Mouse (Mus musculus) neural tube, embryonic 13.5 days (tissue): ENCODE results near the gene Tmprss11a. TPM values are rescaled to one million over a fixed set of nuclear protein-coding genes. Genes with fewer than 3 reads are reported as not detected.

Experiments
- ATAC-seq: fragments of 200-750 bp; cut with Nextera tagmentation; 2 replicates; pipeline ENCODE4 v1.8.0; 2017; ENCODE audit warnings: low read depth, mild to moderate bottlenecking, moderate TSS enrichment, moderate library complexity
- H3K27ac ChIP-seq: fragments of 300-500 bp; sonication (generic); replicated peaks from 2 replicates; pipeline ENCODE4 v1.5.1; 2015; ENCODE audit warnings: moderate library complexity, mild to moderate bottlenecking, inconsistent platforms
- H3K27me3 ChIP-seq: fragments of 300-500 bp; sonication (generic); 2 replicates; pipeline ENCODE4 v1.6.1; 2015; ENCODE audit warnings: mild to moderate bottlenecking, inconsistent platforms
- H3K36me3 ChIP-seq: fragments of 300-500 bp; sonication (generic); 2 replicates; pipeline ENCODE4 v1.6.1; 2015; ENCODE audit warnings: mild to moderate bottlenecking, inconsistent platforms
- H3K4me1 ChIP-seq: fragments of 300-500 bp; sonication (generic); replicated peaks from 2 replicates; pipeline ENCODE4 v1.6.1; 2015; ENCODE audit warnings: inconsistent platforms
- H3K4me2 ChIP-seq: fragments of 300-500 bp; sonication (generic); 2 replicates; pipeline ENCODE4 v1.6.1; 2015; ENCODE audit warnings: inconsistent platforms, mild to moderate bottlenecking, moderate library complexity
- H3K4me3 ChIP-seq: fragments of 300-500 bp; sonication (generic); 2 replicates; pipeline ENCODE4 v1.5.1; 2015; ENCODE audit warnings: mild to moderate bottlenecking, inconsistent platforms
- H3K9ac ChIP-seq: fragments of 300-500 bp; sonication (generic); 2 replicates; pipeline ENCODE4 v1.6.1; 2015; ENCODE audit warnings: moderate library complexity, mild to moderate bottlenecking, inconsistent platforms
- H3K9me3 ChIP-seq: fragments of 300-500 bp; sonication (generic); 2 replicates; pipeline ENCODE4 v1.6.1; 2016; ENCODE audit warnings: inconsistent platforms
- WGBS: fragments of 180-500 bp; shearing (Covaris S2); methylation state at CpG from one replicate; pipeline ENCODE4 v1.1.7; 2015; 5-methylcytosine and 5-hydroxymethylcytosine counted together
- polyA plus RNA-seq: library from polyadenylated mRNA; unstranded; fragments of >200 nt; fragmentation: Nextera tagmentation; extraction: Ambion mirVana; gene quantifications from 2 replicates; pipeline ENCODE4 v1.2.1, GENCODE M21; 2015

The Tmprss11a gene
- polyA plus RNA-seq, result not detected in 2 replicates

DNA sequence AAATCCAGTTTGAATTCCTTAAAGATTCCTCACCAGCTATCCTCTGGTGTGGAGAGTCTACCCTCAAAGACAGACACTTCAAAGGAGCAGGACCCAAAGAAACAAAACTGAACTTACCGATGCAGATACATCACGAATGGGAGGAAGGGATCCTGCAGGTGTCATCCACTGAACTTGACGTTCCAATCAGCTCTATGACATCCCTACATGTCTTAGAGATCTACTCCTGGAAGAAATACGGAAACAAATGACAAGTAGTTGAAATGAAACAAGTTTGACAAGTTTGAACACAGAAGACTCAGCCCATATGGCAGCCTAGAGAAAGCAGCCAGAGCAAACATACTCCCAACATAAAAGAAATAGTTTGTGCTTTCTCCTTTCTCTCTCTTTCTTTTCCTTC lies at the start of gene Tmprss11a:
Gene Tmprss11a (minus strand): TSS at position 101 of the 400 bp plus-strand sequence.
- no peaks in the 10 kb centered on the region for H3K4me1 ChIP-seq
- no peaks in the 10 kb centered on the region for H3K27me3 ChIP-seq
- no peak within 1 kb of the TSS for H3K9ac ChIP-seq
- no peak within 1 kb of the TSS for H3K4me2 ChIP-seq
- H3K9me3 ChIP-seq, result no peaks in the 10 kb centered on the region
- no peaks in the 10 kb centered on the region for H3K36me3 ChIP-seq
- no peak for ATAC-seq
- H3K4me3 ChIP-seq, result no peak within 1 kb of the TSS
- no peak within 1 kb of the TSS for H3K27ac ChIP-seq
- WGBS, result 80% methylated on average over 4 of the region's 4 CpGs

DNA sequence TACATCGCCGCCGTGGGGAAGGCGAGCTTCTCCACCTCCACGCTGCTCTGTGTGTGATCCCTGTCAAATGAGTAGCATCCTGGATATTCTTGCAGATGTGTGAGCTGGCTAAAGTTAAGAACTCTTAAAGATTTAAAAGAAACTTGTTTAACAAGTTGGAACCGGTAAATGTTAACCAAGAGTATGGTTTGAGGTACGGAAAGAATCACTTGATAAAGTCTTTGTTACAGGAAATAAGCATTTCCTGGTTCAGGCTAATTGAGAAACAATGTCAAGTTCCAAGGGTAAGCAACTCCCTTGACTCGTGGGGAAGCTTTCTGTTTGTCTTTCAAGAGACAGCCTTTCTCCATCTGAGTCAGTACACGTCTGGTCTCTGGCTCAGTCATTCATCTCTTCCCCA lies 49.7 kb upstream of the Tmprss11a start, which contains the start of gene Tmprss11g:
Gene Tmprss11g (minus strand): TSS at position 101 of the 400 bp plus-strand sequence.
- no peak for ATAC-seq
- H3K9ac ChIP-seq, result no peak within 1 kb of the TSS
- no peaks in the 10 kb centered on the region for H3K27me3 ChIP-seq
- WGBS, result 85% methylated on average over 9 of the region's 9 CpGs
- H3K4me2 ChIP-seq, result no peak within 1 kb of the TSS
- no peaks in the 10 kb centered on the region for H3K4me1 ChIP-seq
- no peaks in the 10 kb centered on the region for H3K36me3 ChIP-seq
- H3K4me3 ChIP-seq, result no peak within 1 kb of the TSS
- H3K27ac ChIP-seq, result no peak within 1 kb of the TSS
- H3K9me3 ChIP-seq, result no peaks in the 10 kb centered on the region

DNA sequence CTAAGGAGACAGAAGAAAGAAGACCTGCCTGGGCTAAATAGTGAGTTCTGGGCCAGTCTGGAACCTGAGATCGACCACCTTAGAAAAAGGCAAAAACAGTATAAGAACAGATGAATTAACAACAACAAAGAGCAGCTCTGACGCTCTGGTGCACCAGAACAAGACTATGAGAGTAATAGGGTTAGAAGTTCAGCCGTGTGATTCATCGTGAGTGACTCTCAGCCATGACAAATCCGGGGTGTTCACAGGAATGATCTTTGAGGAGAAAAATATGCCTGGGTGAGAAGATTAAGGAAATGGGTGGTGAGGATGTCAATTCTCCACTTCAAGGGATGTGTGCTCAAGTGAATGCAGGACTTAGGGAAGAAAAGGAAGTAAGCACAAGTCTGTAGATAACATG lies 42.7 kb upstream of the Tmprss11a start:
- no peak overlapping the region for H3K9ac ChIP-seq
- ATAC-seq, result no peak
- no peak overlapping the region for H3K4me2 ChIP-seq
- H3K27ac ChIP-seq, result no peak overlapping the region
- H3K4me1 ChIP-seq, result no peaks in the 10 kb centered on the region
- H3K27me3 ChIP-seq, result no peaks in the 10 kb centered on the region
- WGBS, result 50% methylated on average over 5 of the region's 5 CpGs
- no peaks in the 10 kb centered on the region for H3K9me3 ChIP-seq
- H3K36me3 ChIP-seq, result no peaks in the 10 kb centered on the region
- H3K4me3 ChIP-seq, result no peak overlapping the region

DNA sequence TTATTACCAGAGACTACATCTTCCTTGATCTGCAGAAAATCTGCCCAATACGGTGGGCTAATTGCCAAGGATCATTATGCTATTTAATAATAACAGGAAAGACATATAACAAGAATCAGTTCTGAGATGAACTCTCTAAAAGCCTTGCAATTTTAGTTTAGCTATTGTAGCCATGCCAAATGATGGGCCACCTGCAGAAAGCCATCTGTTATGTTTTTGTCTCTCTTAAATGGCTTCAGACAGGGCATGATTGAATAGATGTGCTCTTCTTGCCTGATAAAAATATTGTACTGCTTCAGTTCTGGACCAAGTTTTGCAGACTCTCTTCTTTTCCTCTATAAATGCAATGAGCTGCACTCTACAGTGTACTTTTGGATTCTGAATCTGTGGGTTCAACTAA lies 24.7 kb upstream of the Tmprss11a start:
- Histone ChIP-seq H3K9ac (no peak overlapping the region), H3K4me2 (no peak overlapping the region), H3K9me3 (no peaks in the 10 kb centered on the region), H3K27ac (no peak overlapping the region), H3K27me3 (no peaks in the 10 kb centered on the region), H3K36me3 (no peaks in the 10 kb centered on the region), H3K4me1 (no peaks in the 10 kb centered on the region), H3K4me3 (no peak overlapping the region)
- WGBS, result 89% methylated on average over 1 of the region's 1 CpGs
- no peak for ATAC-seq

DNA sequence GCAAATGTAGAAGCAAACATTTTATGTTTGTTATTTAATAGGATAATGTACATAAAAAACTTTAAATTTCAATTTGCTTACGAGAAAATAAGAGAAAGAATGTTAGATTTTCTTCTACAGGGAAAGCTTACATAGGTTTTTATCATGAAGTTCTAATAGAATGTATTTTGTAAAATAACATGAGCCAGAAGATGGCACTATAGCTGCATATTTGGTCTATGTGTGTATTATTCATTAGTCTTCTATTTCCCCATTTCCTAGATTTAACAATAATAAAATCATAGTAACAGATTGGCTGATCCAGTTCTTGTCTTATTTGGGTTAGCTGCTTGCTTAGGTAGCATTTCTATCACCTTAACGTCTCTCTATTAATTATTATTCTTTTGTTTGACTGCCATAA lies 13.8 kb upstream of the Tmprss11a start:
- H3K9me3 ChIP-seq, result no peaks in the 10 kb centered on the region
- H3K27ac ChIP-seq, result no peak overlapping the region
- H3K9ac ChIP-seq, result no peak overlapping the region
- no peak for ATAC-seq
- WGBS, result 77% methylated on average over 2 of the region's 2 CpGs
- H3K4me1 ChIP-seq, result no peaks in the 10 kb centered on the region
- no peak overlapping the region for H3K4me2 ChIP-seq
- H3K27me3 ChIP-seq, result no peaks in the 10 kb centered on the region
- H3K36me3 ChIP-seq, result no peaks in the 10 kb centered on the region
- H3K4me3 ChIP-seq, result no peak overlapping the region

GRCm38 (mm10) chr5:86482031-86482430 lies 13.2 kb upstream of the Tmprss11a start:
- no peak for ATAC-seq
- H3K36me3 ChIP-seq, result no peaks in the 10 kb centered on the region
- no peak overlapping the region for H3K4me2 ChIP-seq
- H3K9ac ChIP-seq, result no peak overlapping the region
- H3K4me1 ChIP-seq, result no peaks in the 10 kb centered on the region
- H3K27ac ChIP-seq, result no peak overlapping the region
- WGBS, result 88% methylated on average over 1 of the region's 1 CpGs
- H3K27me3 ChIP-seq, result no peaks in the 10 kb centered on the region
- H3K9me3 ChIP-seq, result no peaks in the 10 kb centered on the region
- no peak overlapping the region for H3K4me3 ChIP-seq

GRCm38 (mm10) chr5:86473859-86474258 lies 5.1 kb upstream of the Tmprss11a start:
- no peaks in the 10 kb centered on the region for H3K4me1 ChIP-seq
- no peak overlapping the region for H3K4me2 ChIP-seq
- H3K27ac ChIP-seq, result no peak overlapping the region
- H3K36me3 ChIP-seq, result no peaks in the 10 kb centered on the region
- no peaks in the 10 kb centered on the region for H3K27me3 ChIP-seq
- H3K9ac ChIP-seq, result no peak overlapping the region
- no peak for ATAC-seq
- H3K4me3 ChIP-seq, result no peak overlapping the region
- no peaks in the 10 kb centered on the region for H3K9me3 ChIP-seq
- 88% methylated on average over 9 of the region's 9 CpGs for WGBS

GRCm38 (mm10) chr5:86439306-86439705 lies 29.5 kb downstream of the Tmprss11a start:
- Histone ChIP-seq H3K4me3 (no peak overlapping the region), H3K4me2 (no peak overlapping the region), H3K27ac (no peak overlapping the region), H3K36me3 (no peaks in the 10 kb centered on the region), H3K4me1 (no peaks in the 10 kb centered on the region), H3K9ac (no peak overlapping the region), H3K9me3 (no peaks in the 10 kb centered on the region), H3K27me3 (no peaks in the 10 kb centered on the region)
- no peak for ATAC-seq
- WGBS, result 76% methylated on average over 2 of the region's 2 CpGs

DNA sequence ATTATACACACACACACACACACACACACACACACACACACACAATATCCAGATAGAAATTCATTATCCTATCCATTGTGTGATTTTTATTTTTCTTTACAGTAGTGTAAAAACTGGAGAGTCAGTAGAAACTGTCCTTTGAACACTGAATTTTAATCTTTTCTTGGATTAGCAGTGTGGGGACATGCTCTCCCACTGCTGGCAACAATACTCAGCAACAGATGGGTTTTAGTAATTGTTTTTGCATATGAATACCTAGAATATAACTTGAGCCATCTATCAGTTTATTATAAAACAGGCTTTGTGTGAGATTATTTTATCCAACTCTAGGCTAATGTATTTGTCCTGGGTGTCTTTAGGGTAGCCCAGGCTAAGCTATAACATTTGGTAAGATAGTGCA lies 30.2 kb downstream of the Tmprss11a start:
- no peaks in the 10 kb centered on the region for H3K36me3 ChIP-seq
- no peak for ATAC-seq
- H3K27me3 ChIP-seq, result no peaks in the 10 kb centered on the region
- no peaks in the 10 kb centered on the region for H3K4me1 ChIP-seq
- H3K9ac ChIP-seq, result no peak overlapping the region
- H3K27ac ChIP-seq, result no peak overlapping the region
- H3K4me2 ChIP-seq, result no peak overlapping the region
- no peak overlapping the region for H3K4me3 ChIP-seq
- no peaks in the 10 kb centered on the region for H3K9me3 ChIP-seq

- no peak overlapping the region for H3K4me2 ChIP-seq
- H3K27me3 ChIP-seq, result no peaks in the 10 kb centered on the region
- no peaks in the 10 kb centered on the region for H3K9me3 ChIP-seq
- no peak overlapping the region for H3K4me3 ChIP-seq
- H3K36me3 ChIP-seq, result no peaks in the 10 kb centered on the region
- no peak for ATAC-seq
- 3% methylated on average over 2 of the region's 2 CpGs for WGBS
- H3K27ac ChIP-seq, result no peak overlapping the region
- no peaks in the 10 kb centered on the region for H3K4me1 ChIP-seq
- H3K9ac ChIP-seq, result no peak overlapping the region
Measured at GRCm38 (mm10) chr5:86432697-86433096, 36.1 kb downstream of the Tmprss11a start.

DNA sequence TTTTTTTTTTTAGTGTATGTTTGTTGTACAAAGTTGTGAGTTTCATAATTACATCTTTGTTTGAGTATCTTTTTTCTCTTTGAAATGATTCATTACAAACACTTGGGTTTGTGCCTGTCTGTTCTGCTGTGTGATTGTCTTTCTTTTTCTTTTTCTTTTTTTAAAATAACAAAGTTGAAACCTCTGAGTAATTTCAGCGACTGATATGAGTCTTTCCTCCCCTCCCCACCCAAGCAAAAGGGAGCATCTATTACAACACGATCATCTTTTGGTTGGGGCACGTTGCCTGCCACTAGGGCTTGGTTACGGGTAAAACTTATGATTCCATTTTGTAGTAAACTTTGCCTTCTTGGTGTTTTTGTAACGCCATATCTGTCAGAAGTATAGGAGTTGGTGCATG lies 37.7 kb downstream of the Tmprss11a start:
- H3K9ac ChIP-seq, result no peak overlapping the region
- H3K4me1 ChIP-seq, result no peaks in the 10 kb centered on the region
- no peaks in the 10 kb centered on the region for H3K36me3 ChIP-seq
- no peak overlapping the region for H3K27ac ChIP-seq
- H3K9me3 ChIP-seq, result no peaks in the 10 kb centered on the region
- no peaks in the 10 kb centered on the region for H3K27me3 ChIP-seq
- H3K4me3 ChIP-seq, result no peak overlapping the region
- WGBS, result 78% methylated on average over 5 of the region's 5 CpGs
- ATAC-seq, result no peak
- H3K4me2 ChIP-seq, result no peak overlapping the region

GRCm38 (mm10) chr5:86421323-86422028 lies 47.3 kb downstream of the Tmprss11a start:
- Histone ChIP-seq H3K4me1 (no peaks in the 10 kb centered on the region), H3K4me2 (no peak overlapping the region), H3K27ac (no peak overlapping the region), H3K9me3 (no peaks in the 10 kb centered on the region), H3K4me3 (no peak overlapping the region), H3K36me3 (no peaks in the 10 kb centered on the region), H3K27me3 (no peaks in the 10 kb centered on the region), H3K9ac (no peak overlapping the region)
- WGBS, result 48% methylated on average over 3 of the region's 3 CpGs
- ATAC-seq, result no peak

- no peak overlapping the region for H3K4me2 ChIP-seq
- H3K9me3 ChIP-seq, result no peaks in the 10 kb centered on the region
- no peaks in the 10 kb centered on the region for H3K27me3 ChIP-seq
- H3K27ac ChIP-seq, result no peak overlapping the region
- H3K4me3 ChIP-seq, result no peak overlapping the region
- H3K4me1 ChIP-seq, result no peaks in the 10 kb centered on the region
- 19% methylated on average over 4 of the region's 4 CpGs for WGBS
- no peak overlapping the region for H3K9ac ChIP-seq
- H3K36me3 ChIP-seq, result no peaks in the 10 kb centered on the region
- no peak for ATAC-seq
Measured at GRCm38 (mm10) chr5:86419494-86419893, 49.3 kb downstream of the Tmprss11a start.
